10 mouse cellular contexts compared by ENCODE assay signal in the genomic region with DNA sequence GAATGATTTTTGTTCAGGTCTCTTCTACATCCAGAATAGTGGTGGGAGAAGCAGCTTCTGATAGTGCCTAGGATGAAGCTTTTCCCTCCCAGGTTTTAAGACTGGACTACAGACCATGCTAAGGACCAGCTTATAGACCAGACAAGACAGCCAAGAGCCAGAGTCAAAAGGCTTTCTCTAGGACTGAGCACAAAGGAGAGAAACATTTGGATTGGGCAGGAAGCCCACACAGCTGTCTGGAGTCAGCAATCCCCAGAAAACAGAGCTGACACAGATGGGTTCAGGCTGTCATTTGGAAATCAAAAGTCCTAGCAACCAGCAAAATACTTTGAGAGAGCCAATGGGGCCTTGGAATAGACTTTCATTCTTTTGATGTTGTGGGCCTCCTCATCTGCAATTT.
DNase-seq lines count a peak whose midpoint lies in the region; ATAC-seq and TF ChIP-seq lines count a peak whose summit lies in the region.
"Had no signal": no experiment of that assay in that cellular context is flagged by ENCODE, and none has a peak within 500 bp of the region (broad histone marks: within the 10 kb centered on the region; RNA-seq: fewer than 3 reads in every experiment).

No protein-coding gene starts in this region.

- no peaks in the 10 kb centered on the region for H3K4me1 ChIP-seq in kidney, embryonic 14.5 days (ENCODE audit: control insufficient read depth, insufficient read depth, low read length)
- H3K4me1 ChIP-seq in kidney, postnatal 0 days (replicated peaks; ENCODE audit: insufficient read depth, low read length) = no peaks in the 10 kb centered on the region
- H3K4me1 ChIP-seq: embryonic facial prominence, embryonic 12.5 days; hindbrain, embryonic 10.5 days had no signal

- peak; percentile 68; the same call in 1 of the 2 replicates for ATAC-seq in kidney, embryonic 14.5 days (ENCODE audit: low FRiP score, low TSS enrichment)
- no peak; the same call in 1 of the 2 replicates for ATAC-seq in kidney, postnatal 0 days (replicated peaks; ENCODE audit: low FRiP score, low read depth)

- H3K36me3 ChIP-seq in kidney, embryonic 14.5 days (ENCODE audit: control insufficient read depth, insufficient read depth, low read length) = peaks cover 6% of the 10 kb centered on the region; the same call in 1 of the 2 replicates
- H3K36me3 ChIP-seq in kidney, postnatal 0 days (ENCODE audit: insufficient read depth, low read length) = 0 out of 2 replicates have a peak, but pooled peaks cover 5% of the 10 kb centered on the region

- H3K4me3 ChIP-seq in kidney, embryonic 14.5 days (ENCODE audit: low read length) = no peak overlapping the region
- H3K4me3 ChIP-seq in kidney, postnatal 0 days (replicated peaks; ENCODE audit: low read depth, low read length) = no peak overlapping the region
- H3K4me3 ChIP-seq: embryonic facial prominence, embryonic 12.5 days; hindbrain, embryonic 10.5 days had no signal

- H3K9me3 ChIP-seq in kidney, embryonic 14.5 days (ENCODE audit: control insufficient read depth, low read length) = no peaks in the 10 kb centered on the region
- no peaks in the 10 kb centered on the region for H3K9me3 ChIP-seq in kidney, postnatal 0 days (replicated peaks; ENCODE audit: low read length)
- H3K9me3 ChIP-seq: embryonic facial prominence, embryonic 12.5 days; hindbrain, embryonic 10.5 days had no signal

- no peak overlapping the region for H3K4me2 ChIP-seq in kidney, embryonic 14.5 days (replicated peaks; ENCODE audit: low read depth, low read length)
- H3K4me2 ChIP-seq in kidney, postnatal 0 days (ENCODE audit: low read length) = no peak overlapping the region
- H3K4me2 ChIP-seq: embryonic facial prominence, embryonic 12.5 days had no signal

- H3K27ac ChIP-seq in kidney, embryonic 14.5 days (ENCODE audit: low read depth, low read length) = no peak overlapping the region
- no peak overlapping the region for H3K27ac ChIP-seq in kidney, postnatal 0 days
- H3K27ac ChIP-seq: embryonic facial prominence, embryonic 12.5 days; hindbrain, embryonic 10.5 days had no signal

- no peaks in the 10 kb centered on the region for H3K27me3 ChIP-seq in kidney, embryonic 14.5 days (ENCODE audit: control insufficient read depth, insufficient read depth, low read length)
- H3K27me3 ChIP-seq in kidney, postnatal 0 days (ENCODE audit: insufficient read depth, low read length) = no peaks in the 10 kb centered on the region
- H3K27me3 ChIP-seq: embryonic facial prominence, embryonic 12.5 days had no signal

- no peak overlapping the region for H3K9ac ChIP-seq in kidney, embryonic 14.5 days (ENCODE audit: low read depth, low read length)
- no peak overlapping the region for H3K9ac ChIP-seq in kidney, postnatal 0 days (ENCODE audit: low read depth, low read length)
- H3K9ac ChIP-seq: embryonic facial prominence, embryonic 12.5 days had no signal

- no peak for TF ChIP-seq CTCF in kidney, postnatal 0 days (IDR thresholded peaks at IDR 0.05; ENCODE audit: low read depth)

- DNase-seq in kidney, adult 8-10 months = no peak
- DNase-seq in heart, adult 9 months (ENCODE audit: low spot score in 2 of 2) = peak; percentile 62 to 68
- DNase-seq in kidney, postnatal 0 days (ENCODE audit: low spot score) = peak; percentile 80
- peak; percentile 64 for DNase-seq in skeletal muscle tissue, adult 2 months (ENCODE audit: low read depth, low spot score)
- DNase-seq in right cerebral cortex, postnatal 25 days = no peak
- no peak for DNase-seq in thymus, adult 18-20 months
- DNase-seq: thymus, adult 2 months had no signal

Comparison
In these comparisons a context has a peak if more than half of its experiments do, and no peak if none do; other contexts are left out.
1. DNase-seq: peak in heart, adult 9 months (2 of 2), kidney, postnatal 0 days (single experiment) and skeletal muscle tissue, adult 2 months (single experiment); none in kidney, adult 8-10 months (0 of 2), right cerebral cortex, postnatal 25 days (single experiment) and thymus, adult 18-20 months (0 of 2).